Mouse (Mus musculus) brain, embryonic 14.5 days (tissue): ENCODE measurements at regions not wholly inside any gene's neighbourhood (a gene's known extent, or its start where the extent isn't known, plus 50 kb on each side); places are given as distances from the start of the nearest gene placed in this dataset.

ENCODE experiments used
- CTCF ChIP-seq: fragments of 200-500 bp; IDR thresholded peaks from 2 replicates; pipeline ENCODE4 v1.5.1; 2012; ENCODE audit warnings: inconsistent platforms, mild to moderate bottlenecking, moderate library complexity, borderline replicate concordance; ENCODE audit not compliant: insufficient read depth, insufficient read length; ENCODE audit errors: extremely low read depth
- POLR2A ChIP-seq: fragments of 200-500 bp; IDR thresholded peaks from 2 replicates; pipeline ENCODE4 v1.6.1; 2012; ENCODE audit warnings: mild to moderate bottlenecking, inconsistent platforms, borderline replicate concordance; ENCODE audit not compliant: poor library complexity, insufficient read depth, insufficient read length, severe bottlenecking; ENCODE audit errors: extremely low read depth

DNA sequence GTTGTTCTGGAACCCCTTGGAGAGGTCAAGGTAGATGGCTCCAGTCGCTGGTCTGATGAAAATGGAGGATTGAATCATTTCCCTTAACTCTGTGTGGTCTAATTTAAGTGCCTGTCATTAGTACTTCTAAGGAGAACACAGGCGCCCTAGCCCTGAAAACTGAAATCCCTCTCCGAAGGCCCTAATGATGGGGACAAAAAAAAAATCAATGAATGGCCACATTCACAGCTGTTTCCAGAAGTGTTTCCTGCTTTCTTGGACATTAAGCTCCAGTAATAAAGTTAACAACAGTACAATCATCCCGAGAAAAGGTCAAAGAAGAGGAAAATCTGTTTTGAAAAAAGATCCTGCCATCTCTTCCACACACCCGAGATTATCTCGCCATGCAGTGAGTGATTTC lies 174.1 kb upstream of the Jmjd1c start:
- no peak for TF ChIP-seq POLR2A
- TF ChIP-seq CTCF: no peak
